Mouse (Mus musculus) frontal cortex, postnatal 10 days (tissue): ENCODE results near the gene Stoml1.
"Not testable (repeated sequence)": the region's sequence is repeated elsewhere in the genome, so short reads cannot be mapped to it uniquely, and the experiment has no call there.

Source experiments
- DNase-seq, 2 experiments: peaks; one replicate each; pipeline ENCODE4 v3.0.0; 2022; ENCODE audit warnings: low spot score in 2 of 2, mixed read lengths in 1 of 2

Stoml1 gene

DNA sequence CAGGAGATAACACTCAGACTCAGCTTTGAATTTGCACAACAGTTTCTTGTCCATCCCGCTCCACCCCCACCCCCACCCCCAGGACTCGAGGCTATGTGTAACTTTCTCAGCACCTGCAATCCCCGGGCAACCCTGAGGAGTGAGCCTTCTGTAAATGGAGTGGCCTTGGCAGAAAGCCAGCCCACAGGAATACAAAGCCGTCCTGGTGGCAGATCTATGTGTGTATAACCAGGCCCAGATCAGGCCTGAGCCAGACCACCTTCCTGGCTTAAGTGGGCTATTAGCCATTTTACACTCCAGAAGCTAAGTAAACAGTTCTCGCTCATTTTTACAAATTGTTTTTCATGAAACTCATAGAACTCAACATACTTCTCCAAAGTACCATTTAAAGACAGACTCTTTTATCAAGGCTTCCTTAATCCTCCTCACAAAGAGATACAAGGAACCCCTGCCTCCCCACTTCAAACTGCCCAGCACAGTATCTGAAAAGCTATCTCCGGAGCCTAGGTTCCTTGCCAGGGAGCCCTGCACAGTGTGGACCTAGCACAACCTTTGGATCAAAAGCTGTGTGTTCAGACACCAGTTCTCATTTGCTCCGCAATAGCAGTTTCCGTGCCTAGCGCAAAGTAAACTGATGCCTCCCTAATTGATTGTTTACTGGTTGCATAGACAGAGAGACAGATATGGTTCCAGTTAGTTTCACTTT is 11.0 kb upstream of the Stoml1 start:
- no peak for DNase-seq

DNA sequence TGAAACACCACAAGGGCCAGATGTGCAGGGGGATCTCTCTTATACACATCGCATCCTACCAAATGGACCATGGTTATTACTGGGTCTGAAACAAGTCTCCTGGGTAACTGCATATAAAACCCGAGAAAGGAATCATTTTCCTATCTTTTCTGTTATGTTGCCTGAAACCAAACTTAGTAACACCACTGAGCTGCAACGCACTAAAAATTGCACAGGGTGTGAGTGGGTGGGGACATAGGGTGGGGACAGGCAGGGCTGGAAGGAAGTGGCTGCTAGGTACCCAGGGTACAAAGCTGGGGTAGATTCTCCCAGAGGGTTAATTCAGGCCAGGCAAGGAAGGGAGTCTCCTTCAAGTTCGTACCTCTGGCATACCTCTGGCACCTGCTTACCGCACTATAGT is 10.3 kb upstream of the Stoml1 start:
- DNase-seq = no peak

DNA sequence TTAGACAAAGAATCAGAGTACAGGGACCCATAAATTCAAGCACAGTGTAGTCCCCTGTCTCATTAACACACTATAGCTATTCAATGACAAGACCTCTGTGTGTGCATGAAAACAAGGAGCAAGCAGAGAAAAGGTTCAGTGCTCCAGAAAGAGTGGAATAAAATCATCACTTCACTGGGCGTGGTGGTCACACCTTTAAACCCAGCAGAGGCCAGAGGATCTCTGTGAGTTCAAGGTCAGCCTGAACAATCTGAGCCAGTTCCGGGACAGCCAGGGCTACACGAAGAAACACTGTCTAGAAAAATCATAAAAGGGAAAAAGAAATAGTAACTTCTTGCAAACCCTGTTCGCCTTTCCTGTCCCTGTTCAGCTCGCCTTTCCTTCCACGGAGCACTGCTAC is 9.3 kb upstream of the Stoml1 start:
- DNase-seq = no peak

DNA sequence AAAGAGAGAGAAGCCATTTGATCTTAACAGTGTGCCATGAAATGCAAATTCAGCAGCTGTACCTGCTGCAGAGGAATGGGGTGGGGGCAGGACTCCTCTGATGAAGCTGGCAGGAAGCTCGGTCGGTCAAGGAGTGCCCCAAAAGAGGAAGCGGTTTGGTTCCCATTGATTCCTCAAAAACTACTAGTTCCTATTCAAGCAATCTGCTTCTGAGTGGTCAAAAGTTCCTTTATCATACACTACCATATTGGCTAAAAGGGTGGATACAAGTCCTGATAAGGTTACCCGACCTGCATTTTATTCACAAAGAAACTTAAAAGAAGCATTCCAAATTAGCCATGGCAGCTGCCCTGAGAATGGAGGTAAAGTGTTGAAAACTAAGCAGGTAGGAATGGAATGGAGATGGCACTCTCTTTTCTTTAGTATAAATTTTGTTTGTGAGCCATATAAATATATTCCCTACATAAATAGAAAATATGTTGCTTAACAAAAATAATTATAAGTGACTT is 6.8 kb upstream of the Stoml1 start:
- DNase-seq = no peak

DNA sequence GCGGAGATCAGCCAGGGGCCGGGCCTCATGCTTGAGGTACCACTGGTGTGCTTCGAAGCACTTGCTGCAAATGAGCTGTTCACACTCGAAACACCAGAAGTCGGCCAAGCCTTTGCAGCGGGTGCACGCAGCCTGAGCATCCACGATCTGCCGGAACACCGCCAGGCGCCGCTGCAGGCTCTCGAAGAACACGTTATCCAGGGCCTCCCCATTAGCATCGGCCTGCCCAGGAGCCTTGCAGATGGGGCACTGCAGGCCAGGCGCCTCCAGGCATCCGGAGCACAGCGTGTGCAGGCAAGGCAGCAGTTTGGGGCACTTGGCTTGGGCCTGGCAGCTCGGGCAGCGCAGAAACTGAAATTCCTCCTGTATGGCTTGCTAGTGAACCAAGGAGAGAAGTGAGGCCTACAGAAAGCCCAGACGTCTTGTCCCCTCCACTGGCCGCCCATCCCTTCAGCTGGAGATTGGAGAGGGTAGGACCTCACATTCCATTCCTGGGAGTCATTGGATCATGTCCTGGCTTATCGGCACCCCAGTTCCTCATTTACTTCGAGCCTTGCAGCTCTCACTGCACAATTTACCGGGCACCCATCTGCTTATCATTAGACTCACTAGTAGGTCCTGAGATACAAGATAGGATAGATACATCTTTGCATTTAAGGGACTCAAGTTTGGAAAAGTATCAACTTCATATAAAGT is 5.8 kb upstream of the Stoml1 start:
- peak; percentile 70 to 76 for DNase-seq

DNA sequence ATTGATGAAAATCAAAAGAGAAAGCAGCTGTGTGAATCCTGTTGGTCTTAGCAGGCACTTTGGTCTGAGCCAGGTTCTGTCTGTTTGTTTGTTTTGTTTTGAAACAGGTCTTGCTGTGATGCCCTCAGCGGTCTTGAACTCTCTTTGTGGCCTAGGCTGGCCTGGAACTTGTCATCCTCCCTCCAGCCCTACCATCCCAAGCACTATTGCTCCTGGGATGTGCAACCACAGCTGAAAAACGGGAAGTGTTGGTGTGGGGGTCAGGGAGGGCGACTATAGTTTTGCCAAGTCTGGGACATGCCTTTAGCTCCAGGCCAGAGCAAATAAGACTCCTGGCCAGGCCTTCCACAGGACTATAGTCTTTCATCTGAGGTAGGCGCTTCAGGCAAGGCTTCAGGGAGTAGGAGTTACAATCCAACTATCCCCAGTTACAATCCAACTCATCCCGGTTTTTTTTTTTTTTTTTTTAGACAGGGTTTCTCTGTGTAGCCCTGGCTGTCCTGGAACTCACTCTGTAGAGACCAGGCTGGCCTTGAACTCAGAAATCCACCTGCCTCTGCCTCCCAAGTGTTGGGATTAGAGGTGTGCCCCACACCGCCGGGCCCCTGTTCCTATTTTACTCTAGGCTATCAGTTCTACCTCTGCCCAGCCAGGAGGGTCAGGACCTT is 4.1 kb upstream of the Stoml1 start:
- DNase-seq = no peak

DNA sequence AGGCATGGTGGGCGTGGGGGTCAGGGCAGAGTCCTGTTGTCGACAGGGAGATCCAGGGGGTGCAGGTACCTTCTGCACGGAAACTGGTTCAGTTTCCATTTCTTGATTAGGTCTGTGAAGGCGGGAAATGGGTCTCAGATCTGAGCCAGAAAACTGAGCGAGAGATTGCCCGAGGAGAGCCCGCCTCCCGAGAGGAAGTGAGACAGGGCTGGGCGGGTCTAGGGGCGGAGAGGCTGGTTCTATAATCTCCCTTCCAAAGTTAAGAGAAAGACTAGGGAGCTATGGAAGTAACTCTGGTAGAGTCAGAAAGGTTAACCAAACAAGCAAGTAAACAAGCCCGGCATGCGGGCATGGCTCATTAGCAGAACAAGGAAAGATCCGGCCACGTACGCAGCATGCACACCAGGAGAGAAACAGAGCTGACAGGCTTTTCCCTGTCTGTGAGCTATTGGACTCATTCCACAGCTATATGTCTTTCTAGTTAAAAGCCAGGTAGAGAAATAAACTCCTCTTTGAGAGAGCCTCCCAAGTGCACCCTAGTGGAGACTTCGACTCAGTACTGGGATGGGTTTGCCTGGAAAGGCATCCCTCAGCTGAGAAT is 3.3 kb upstream of the Stoml1 start, which contains the start of gene Pml:
Gene Pml (minus strand): TSS at position 195 of the 601 bp plus-strand sequence.
- peak in 1 of 2 experiments; percentile 51 for DNase-seq

DNA sequence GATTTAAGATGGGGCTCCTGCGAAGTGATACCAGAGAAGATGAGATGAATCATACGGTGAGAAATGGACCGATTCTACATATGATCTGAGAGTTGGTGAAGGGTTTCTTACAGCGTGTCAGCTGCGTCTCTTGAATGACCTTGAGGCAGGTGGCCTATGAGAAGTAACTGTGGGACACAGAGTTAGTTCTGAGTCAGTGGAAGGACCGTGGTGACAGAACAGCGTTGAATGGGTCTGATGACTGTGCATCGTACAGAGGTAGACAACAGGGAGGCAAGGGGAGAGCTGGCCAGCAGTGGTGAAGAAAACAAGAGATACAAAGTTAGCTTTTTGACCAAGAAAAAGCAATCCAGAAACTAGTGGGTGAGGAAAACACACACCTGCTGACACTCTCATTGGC is 2.6 kb upstream of the Stoml1 start:
- no peak for DNase-seq

DNA sequence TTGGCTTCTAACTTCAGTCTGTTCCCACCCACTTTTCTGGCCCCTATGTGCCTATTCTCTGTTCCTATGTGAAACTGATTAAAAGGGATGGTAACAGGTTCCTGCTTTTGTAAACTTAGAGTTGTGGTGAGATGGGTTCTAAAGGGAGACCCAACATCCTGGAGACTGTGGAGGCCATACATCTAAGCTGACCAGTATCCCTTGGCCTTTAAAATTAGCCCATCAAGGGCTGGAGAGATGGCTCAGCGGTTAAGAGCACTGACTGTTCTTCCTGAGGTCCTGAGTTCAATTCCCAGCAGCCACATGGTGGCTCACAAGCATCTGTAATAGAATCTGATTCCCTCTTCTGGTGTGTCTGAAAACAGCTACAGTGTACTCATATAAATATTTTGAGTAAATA is 2.2 kb upstream of the Stoml1 start:
- DNase-seq = not testable (repeated sequence)

DNA sequence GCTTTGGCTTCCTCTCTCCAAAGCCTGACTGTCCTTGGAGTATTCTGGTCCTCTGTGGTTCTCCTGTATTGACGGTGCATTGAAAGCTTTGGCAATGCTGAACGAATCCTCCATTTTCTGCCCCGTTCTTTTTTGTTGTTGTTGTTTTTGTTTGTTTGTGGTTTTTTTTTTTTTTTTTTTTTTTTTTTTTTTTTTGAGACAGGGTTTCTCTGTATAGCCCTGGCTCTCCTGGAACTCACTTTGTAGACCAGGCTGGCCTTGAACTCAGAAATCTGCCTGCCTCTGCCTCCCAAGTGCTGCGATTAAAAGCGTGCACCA is 800 bp downstream of the Stoml1 start:
- DNase-seq = not testable (repeated sequence)

DNA sequence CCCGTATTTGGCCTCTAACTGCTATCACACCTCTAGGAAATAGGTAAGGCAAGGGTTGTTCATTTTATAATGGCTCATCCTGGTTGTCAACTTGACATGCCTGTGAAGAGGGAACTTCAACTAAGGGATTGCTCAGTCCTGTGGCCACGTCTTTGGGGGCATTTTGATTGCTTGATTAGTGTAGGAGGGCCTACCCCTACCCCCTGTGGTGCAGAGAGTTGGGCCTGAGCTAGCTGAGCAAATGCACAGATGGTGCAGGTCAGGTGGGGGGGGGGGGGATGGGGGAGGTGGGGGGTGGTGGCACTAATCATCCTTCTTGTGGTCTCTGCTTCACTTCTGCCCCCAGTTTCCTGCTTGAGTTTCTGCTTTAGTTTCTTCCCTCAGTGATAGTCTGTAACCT is 2.1 kb downstream of the Stoml1 start:
- DNase-seq = no peak

DNA sequence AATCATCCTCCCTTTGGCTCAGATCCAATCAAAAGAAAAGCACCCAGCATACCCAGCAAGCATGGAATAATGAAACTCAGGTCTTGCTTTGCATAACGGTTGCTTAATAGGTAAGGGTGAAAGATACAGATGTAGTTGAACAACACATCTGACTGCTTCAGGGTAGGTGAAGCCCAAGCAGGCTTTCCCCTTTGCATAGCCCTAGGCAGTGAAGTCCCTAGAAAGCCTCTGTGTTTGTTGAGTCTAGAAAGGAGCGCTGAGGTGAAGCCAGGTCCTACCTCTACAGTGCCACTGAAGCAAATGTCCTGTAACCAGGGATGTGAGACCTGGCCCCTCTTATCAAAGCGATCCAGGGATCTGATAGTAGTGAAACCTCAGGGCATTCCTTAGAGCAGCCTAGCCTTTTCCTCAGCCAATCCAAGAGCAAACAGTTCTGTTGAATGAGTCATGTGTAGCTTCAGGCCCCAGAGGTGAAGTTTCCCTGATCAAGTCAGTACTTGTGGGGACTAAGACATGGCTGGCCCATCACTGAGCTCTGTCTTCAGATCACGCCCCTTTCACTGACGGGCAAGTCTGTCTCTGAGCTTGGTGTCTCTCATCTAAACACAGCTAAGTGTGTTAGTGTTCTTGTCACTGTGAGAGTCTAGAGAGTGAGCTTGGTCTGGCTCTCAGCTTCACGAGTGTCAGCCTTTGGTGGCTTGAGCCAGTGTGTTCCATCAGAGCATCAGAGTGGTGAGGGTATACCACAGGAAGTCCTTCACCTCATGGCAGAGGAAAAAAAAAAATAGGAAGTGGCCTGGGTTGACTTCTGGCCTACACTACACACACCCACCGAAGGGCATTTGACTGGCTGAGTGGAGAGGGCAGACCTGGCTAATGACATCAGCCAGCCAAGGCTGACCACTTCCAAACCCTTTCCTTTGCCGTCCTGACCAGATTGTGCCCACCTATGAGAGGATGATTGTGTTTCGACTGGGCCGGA is 3.0 kb downstream of the Stoml1 start:
- DNase-seq = no peak

DNA sequence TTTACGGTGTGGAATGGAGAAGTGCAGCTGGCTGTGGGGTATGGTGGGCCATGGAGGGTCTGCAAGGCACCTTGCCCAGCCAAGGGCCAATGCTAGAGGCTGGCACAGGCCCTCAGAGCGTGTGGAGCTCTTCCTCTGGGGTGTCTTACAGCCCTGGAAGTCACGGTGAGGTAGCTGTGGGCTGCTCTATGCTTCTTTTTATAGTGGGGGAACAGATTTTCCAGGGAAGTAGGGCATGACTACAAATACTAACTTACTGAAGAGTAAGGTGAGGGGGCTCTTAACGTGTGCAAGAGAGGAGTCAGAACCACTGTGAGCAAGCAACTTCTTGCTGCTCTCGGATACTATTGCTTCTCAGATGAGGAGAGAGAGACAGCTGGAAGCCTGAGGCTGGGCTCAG is 9.5 kb downstream of the Stoml1 start:
- DNase-seq = no peak

DNA sequence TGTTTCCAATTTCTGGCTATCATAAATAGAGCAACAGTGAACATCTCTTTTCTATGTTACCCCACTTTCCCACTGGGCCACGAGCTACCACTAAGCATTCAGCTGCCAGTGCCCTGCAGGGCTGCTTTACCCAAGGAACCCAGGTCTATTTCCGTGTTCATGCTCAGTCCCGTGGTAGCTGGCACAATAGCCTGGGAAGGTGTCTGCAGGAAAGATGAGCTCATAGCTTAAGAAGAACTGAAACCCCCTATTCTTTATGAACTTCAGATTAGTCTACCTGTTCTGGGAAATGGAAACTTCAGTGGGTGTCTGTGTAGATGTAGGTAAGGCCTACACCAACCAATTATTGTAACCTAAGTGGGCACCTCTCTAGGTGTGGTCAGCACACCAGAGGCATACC is 12.4 kb downstream of the Stoml1 start:
- no peak for DNase-seq

DNA sequence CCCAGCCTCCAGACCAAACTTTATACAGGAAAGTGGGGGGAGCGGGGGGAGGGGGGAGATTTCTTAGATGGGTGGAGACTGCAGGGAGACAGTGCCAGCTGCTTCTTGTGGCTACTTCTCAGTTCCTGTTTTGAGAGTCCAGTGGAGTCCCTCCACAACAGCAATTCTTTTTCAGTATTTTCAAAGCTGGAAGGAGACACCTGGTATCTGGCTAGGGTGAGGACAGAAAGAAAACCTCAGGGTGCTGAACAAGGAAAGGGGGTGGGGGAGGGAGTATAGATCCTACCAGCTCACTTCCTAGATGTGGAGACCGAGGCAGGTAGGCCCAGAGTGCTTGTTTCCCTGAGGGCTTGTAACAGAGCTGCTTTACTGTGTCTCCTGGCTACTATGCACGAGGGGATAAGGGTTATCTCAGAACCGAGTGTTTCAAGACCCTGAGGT is 13.6 kb downstream of the Stoml1 start:
- no peak for DNase-seq

DNA sequence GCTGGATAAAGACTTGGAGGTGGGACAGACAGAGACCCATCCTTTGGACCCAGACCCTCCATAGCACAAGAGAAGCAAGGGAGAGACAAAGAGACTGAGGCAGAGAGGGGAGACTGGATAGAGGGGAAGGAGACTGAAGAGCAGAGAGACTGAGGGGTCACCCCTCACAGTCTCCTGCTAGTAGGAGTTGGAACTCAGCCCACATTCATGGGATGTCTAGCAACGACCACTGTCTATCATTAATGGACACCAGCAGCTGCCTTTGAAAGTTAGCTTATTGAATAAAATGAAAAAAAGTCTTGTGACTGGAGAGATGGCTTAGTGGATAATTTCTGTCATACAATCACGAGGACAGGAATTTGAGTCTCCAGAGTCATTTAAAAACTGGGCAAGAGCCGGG is 14.1 kb downstream of the Stoml1 start:
- DNase-seq = no peak

DNA sequence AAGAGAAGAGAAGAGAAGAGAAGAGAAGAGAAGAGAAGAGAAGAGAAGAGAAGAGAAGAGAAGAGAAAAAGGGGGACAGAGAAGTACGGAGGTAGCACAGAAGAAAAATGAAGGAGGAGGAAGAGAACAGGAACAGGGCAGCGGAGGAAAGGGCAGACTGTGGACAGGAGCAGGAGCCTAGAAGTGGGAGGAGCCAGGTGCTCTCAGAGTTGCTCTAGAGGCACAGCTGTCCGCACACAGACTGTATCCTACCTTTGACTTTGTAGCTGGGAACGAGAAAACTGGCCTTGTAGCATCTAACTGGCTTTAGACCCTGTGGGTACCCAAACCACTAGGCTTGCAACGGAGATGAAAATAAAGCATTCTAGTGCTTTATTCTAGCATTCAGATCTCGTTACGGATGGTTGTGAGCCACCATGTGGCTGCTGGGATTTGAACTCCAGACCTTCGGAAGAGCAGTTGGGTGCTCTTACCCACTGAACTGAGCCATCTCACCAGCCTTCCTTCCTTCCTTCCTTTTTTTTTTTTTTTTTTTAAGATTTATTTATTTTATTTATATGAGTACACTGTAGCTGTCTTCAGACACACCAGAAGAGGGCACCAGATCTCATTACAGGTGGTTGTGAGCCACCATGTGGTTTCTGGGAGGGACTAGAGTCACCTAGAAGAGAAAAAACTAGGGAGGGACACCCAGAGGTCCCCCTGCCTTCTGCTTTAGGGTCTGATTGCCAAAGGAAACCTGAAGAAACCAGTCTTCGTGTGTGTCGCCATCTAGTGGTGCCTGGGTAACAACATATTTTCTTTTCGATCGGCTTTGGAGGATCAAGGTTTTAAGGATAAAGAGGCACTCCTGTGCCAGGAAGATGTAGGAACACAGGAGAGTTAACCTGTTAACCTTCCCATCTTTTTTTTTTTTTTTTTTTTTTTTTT is 15.7 kb downstream of the Stoml1 start:
- peak in 1 of 2 experiments; percentile 43 for DNase-seq

DNA sequence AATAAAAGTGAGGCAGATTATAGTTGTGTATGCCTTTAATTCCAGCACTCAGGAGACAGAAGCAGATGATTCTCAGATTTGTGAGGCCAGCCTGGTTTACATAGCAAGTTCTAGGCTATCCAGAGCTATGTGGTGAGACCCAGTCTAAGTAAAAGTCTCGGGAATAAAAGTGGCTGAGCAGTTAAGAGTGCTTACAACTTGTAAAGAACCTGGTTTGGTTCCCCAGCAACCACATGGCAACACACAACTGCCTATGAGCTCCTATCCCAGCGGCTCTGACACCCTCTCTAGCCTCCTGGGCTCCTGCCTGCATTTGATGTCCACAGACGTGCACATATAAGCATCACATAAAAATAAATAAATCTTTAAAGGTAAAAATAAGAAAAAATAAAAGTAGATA is 17.1 kb downstream of the Stoml1 start:
- no peak for DNase-seq

DNA sequence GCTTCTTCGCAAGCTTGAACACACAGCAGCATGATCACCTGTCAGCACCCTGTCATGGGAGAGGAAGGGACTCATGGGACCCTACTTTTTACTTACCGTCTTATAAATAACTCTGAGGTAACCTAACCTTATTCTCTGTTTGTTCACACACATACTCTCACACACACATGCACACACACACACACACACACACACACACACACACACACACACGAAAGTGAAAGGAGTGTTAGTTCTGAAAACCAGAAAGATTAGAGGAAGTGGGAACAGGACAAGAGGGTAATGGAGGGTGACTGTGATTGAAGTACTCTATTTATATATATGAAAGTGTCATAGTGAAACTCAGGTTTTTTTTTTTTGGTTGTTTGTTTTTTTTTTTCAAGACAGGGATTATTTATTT is 18.1 kb downstream of the Stoml1 start:
- DNase-seq = no peak

DNA sequence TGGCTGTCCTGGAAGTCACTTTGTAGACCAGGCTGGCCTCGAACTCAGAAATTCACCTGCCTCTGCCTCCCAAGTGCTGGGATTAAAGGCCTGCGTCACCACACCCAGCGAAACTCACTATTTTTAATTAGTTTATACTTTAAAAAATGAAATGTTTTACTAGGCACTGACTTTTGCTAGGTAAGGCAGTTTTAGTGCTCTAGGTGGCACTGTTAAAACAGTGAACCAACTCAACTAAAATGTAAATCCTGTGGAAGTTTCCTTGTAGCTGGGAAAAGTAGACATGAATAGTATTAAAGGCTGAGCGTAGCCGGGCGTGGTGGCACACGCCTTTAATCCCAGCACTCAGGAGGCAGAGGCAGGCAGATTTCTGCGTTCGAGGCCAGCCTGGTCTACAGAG is 18.6 kb downstream of the Stoml1 start:
- DNase-seq = not testable (repeated sequence)
